ENCODE assay signal across 9 mouse cellular contexts in the genomic region with DNA sequence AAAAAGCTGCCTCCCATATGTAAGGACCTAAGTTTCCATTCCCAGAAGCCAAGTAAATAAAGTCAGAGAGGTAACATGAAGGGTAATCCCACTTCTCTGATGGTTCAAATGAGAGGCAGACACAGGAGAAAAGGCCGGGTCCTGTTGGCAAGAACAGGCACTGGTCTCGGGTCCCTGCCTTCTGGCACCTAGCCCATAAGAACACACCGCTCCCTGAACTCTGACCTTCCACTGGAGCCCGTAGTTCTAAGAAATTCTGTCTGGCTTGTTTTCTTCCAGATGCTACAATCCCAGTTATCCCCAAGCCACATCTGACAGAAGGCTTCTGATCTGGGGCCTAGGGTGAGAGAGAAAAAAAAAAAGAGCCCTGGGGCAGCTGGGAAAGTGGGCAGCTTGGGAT. TPM values are rescaled to one million over a fixed set of nuclear protein-coding genes. Genes with fewer than 3 reads are reported as not detected.
DNase-seq lines count a peak whose midpoint lies in the region; ATAC-seq and TF ChIP-seq lines count a peak whose summit lies in the region.
"Had no signal": no experiment of that assay in that cellular context is flagged by ENCODE, and none has a peak within 500 bp of the region (broad histone marks: within the 10 kb centered on the region; RNA-seq: fewer than 3 reads in every experiment).

No protein-coding gene starts in this region.

- peaks cover 99% of the 10 kb centered on the region for H3K79me2 ChIP-seq in C2C12 (ENCODE audit: control insufficient read depth, insufficient read depth)

- TF ChIP-seq CTCF in C2C12 (IDR thresholded peaks at IDR 0.05; ENCODE audit: control insufficient read depth, insufficient read depth, insufficient read length), result no peak

- H3K4me2 ChIP-seq in heart, embryonic 15.5 days, result peak overlapping the region; percentile 51
- peak overlapping the region; percentile 12; the same call in 1 of the 2 replicates for H3K4me2 ChIP-seq in forebrain, embryonic 15.5 days (replicated peaks)

- peak overlapping the region; percentile 24; the same call in 1 of the 2 replicates for H3K4me3 ChIP-seq in heart, embryonic 15.5 days
- no peak overlapping the region for H3K4me3 ChIP-seq in C2C12 (ENCODE audit: insufficient read depth, poor library complexity, severe bottlenecking)
- H3K4me3 ChIP-seq in forebrain, embryonic 15.5 days, result no peak overlapping the region

- H3K27me3 ChIP-seq in heart, embryonic 15.5 days, result no peaks in the 10 kb centered on the region
- no peaks in the 10 kb centered on the region for H3K27me3 ChIP-seq in C2C12 (ENCODE audit: control insufficient read depth, insufficient read depth, insufficient read length)
- no peaks in the 10 kb centered on the region for H3K27me3 ChIP-seq in forebrain, embryonic 15.5 days

- peak overlapping the region; percentile 46 for H3K9ac ChIP-seq in heart, embryonic 15.5 days
- H3K9ac ChIP-seq in forebrain, embryonic 15.5 days (replicated peaks), result 0 out of 2 replicates have a peak overlapping the region, but pooled peaks have one; percentile 0

- no peak for DNase-seq in heart, adult 9 months (ENCODE audit: low spot score in 2 of 2)
- peak; percentile 78 for DNase-seq in kidney, postnatal 14 days
- DNase-seq in thymus, postnatal 0 days (ENCODE audit: low spot score), result no peak
- no peak for DNase-seq in thymus, adult 18-20 months
- DNase-seq: thymus, postnatal 25 days had no signal

- H3K9me3 ChIP-seq in heart, embryonic 15.5 days (replicated peaks), result no peaks in the 10 kb centered on the region
- H3K9me3 ChIP-seq in forebrain, embryonic 15.5 days, result no peaks in the 10 kb centered on the region

- peaks cover 46% of the 10 kb centered on the region for H3K4me1 ChIP-seq in heart, embryonic 15.5 days (replicated peaks)
- peaks cover 46% of the 10 kb centered on the region for H3K4me1 ChIP-seq in forebrain, embryonic 15.5 days

- 51% methylated on average over 4 of the region's 4 CpGs for WGBS in heart, embryonic 15.5 days
- WGBS in forebrain, embryonic 15.5 days, result 58% methylated on average over 4 of the region's 4 CpGs

- peak overlapping the region; percentile 36 for H3ac ChIP-seq in C2C12 (ENCODE audit: control insufficient read depth, insufficient read length, low read depth)

- H3K27ac ChIP-seq in heart, embryonic 15.5 days, result peak overlapping the region; percentile 88
- peak overlapping the region; percentile 71 for H3K27ac ChIP-seq in forebrain, embryonic 15.5 days (replicated peaks)

- no peak for ATAC-seq in heart, embryonic 15.5 days (replicated peaks; ENCODE audit: insufficient number of reproducible peaks, insufficient read depth, low FRiP score, low read depth)
- ATAC-seq in forebrain, embryonic 15.5 days (replicated peaks), result no peak
- no peak for ATAC-seq in monocyte, adult 5-6 weeks (replicated peaks; ENCODE audit: insufficient number of reproducible peaks, low FRiP score, low TSS enrichment, poor library complexity, severe bottlenecking)

- H3K36me3 ChIP-seq in heart, embryonic 15.5 days, result no peaks in the 10 kb centered on the region
- H3K36me3 ChIP-seq in C2C12 (ENCODE audit: control insufficient read depth, insufficient read depth), result no peaks in the 10 kb centered on the region
- H3K36me3 ChIP-seq in forebrain, embryonic 15.5 days, result no peaks in the 10 kb centered on the region

- H3K79me3 ChIP-seq in C2C12 (ENCODE audit: low read depth), result peaks cover 85% of the 10 kb centered on the region

TF ChIP-seq in C2C12, 6 proteins besides CTCF, POLR2A, EP300 and RAD21:
- TF ChIP-seq MYOG (IDR thresholded peaks at IDR 0.05; ENCODE audit: control insufficient read depth, extremely low read depth, insufficient read length) (no peak), MYOD1 (IDR thresholded peaks at IDR 0.05; ENCODE audit: control insufficient read depth, insufficient read length, low read depth) (no peak), MAX (IDR thresholded peaks at IDR 0.05) (no peak), CEBPB (IDR thresholded peaks at IDR 0.05; ENCODE audit: low read depth) (no peak), USF1 (IDR thresholded peaks at IDR 0.05; ENCODE audit: low read depth) (no peak), FOSL1 (IDR thresholded peaks at IDR 0.05; ENCODE audit: insufficient read depth, low read length, poor library complexity, severe bottlenecking) (no peak)

RNA-seq across cellular contexts. Expression of a gene that starts 34.7 kb away (rescaled TPM):
- 17.2 and 32.2 TPM in 2 replicates for polyA plus RNA-seq in heart, embryonic 15.5 days (2015; fragmentation: Nextera tagmentation; extraction: Ambion mirVana)
- 1.7 TPM for polyA plus RNA-seq in C2C12 (2012; fragmentation: generic; extraction: Trizol)
- polyA plus RNA-seq in forebrain, embryonic 15.5 days (2015; fragmentation: Nextera tagmentation; extraction: Ambion mirVana), result 43.5 and 48.1 TPM in 2 replicates
- not detected in 3 replicates for total RNA-seq in monocyte, adult 5-6 weeks (2017)
- 23.6 and 24.2 TPM in 2 replicates for polyA plus RNA-seq in thymus, postnatal 0 days (2015; fragmentation: Nextera tagmentation; extraction: Ambion mirVana)

RNA-seq across cellular contexts. Expression of a gene that starts 35.7 kb away (rescaled TPM):
- 40.8 and 48.8 TPM in 2 replicates for polyA plus RNA-seq in heart, embryonic 15.5 days (2015; fragmentation: Nextera tagmentation; extraction: Ambion mirVana)
- 43.2 TPM for polyA plus RNA-seq in C2C12 (2012; fragmentation: generic; extraction: Trizol)
- 80.3 and 87.4 TPM in 2 replicates for polyA plus RNA-seq in forebrain, embryonic 15.5 days (2015; fragmentation: Nextera tagmentation; extraction: Ambion mirVana)
- total RNA-seq in monocyte, adult 5-6 weeks (2017), result 34.8 to 40.1 TPM (median 35.2 TPM) in 3 replicates
- 11.2 and 11.9 TPM in 2 replicates for polyA plus RNA-seq in thymus, postnatal 0 days (2015; fragmentation: Nextera tagmentation; extraction: Ambion mirVana)
